Comparison of ENCODE assay signal across 14 mouse cellular contexts in genomic region chr4:155577741-155578140, GRCm38 (mm10).
"Had no signal": no experiment of that assay in that cellular context is flagged by ENCODE, and none has a peak within 500 bp of the region (broad histone marks: within the 10 kb centered on the region; RNA-seq: fewer than 3 reads in every experiment).

No protein-coding gene starts in this region.

- H3K4me3 ChIP-seq: intestine, embryonic 15.5 days; limb, embryonic 12.5 days; limb, embryonic 15.5 days; lung, embryonic 15.5 days; midbrain, embryonic 10.5 days; midbrain, embryonic 13.5 days; myocyte; neural tube, embryonic 13.5 days; stomach, embryonic 15.5 days had no signal

- H3K27ac ChIP-seq: intestine, embryonic 15.5 days; limb, embryonic 12.5 days; limb, embryonic 15.5 days; lung, embryonic 15.5 days; midbrain, embryonic 10.5 days; midbrain, embryonic 13.5 days; neural tube, embryonic 13.5 days; stomach, embryonic 15.5 days had no signal

- H3K27me3 ChIP-seq: intestine, embryonic 15.5 days; limb, embryonic 12.5 days; limb, embryonic 15.5 days; lung, embryonic 15.5 days; midbrain, embryonic 13.5 days; neural tube, embryonic 13.5 days; stomach, embryonic 15.5 days had no signal

- H3K9ac ChIP-seq: intestine, embryonic 15.5 days; limb, embryonic 12.5 days; limb, embryonic 15.5 days; lung, embryonic 15.5 days; midbrain, embryonic 13.5 days; neural tube, embryonic 13.5 days; stomach, embryonic 15.5 days had no signal

- H3K4me1 ChIP-seq: intestine, embryonic 15.5 days; limb, embryonic 12.5 days; limb, embryonic 15.5 days; lung, embryonic 15.5 days; midbrain, embryonic 10.5 days; midbrain, embryonic 13.5 days; neural tube, embryonic 13.5 days; stomach, embryonic 15.5 days had no signal

- DNase-seq: left cerebral cortex, postnatal 4 days; retina, postnatal 1 day; right cerebral cortex, postnatal 25 days; spleen, adult 18-20 months; thymus, postnatal 25 days had no signal
